Mouse (Mus musculus) adrenal gland, adult 18-20 months (tissue): ENCODE measurements around the gene Ide. TPM values are rescaled to one million over a fixed set of nuclear protein-coding genes. Genes with fewer than 3 reads are reported as not detected.

Experiments
- DNase-seq, 2 experiments: peaks; one replicate each; pipeline ENCODE4 v3.0.0; 2021 to 2022; ENCODE audit warnings: low spot score in 2 of 2
- long read RNA-seq, 2 experiments: library from polyadenylated mRNA; stranded (forward); transcript quantifications; one replicate each; pipeline ENCODE4 v2.0.0; 2021
- total RNA-seq, 2 experiments: library from RNA; stranded (reverse); gene quantifications; 1 replicate in 1 of 2; 2 replicates in 1 of 2; pipeline ENCODE4 v1.2.3; 2021

The Ide gene
- 100 to 1,000 TPM in 1 of 2 experiments, 10 to 100 TPM in 1; 82.3 to 110 TPM for total RNA-seq
- long read RNA-seq, experiment 1, full-length matches to known transcripts, result 49 of 71 reads
- long read RNA-seq, experiment 1, partial matches to known transcripts, result 13 of 71 reads
- long read RNA-seq, experiment 1, other reads (novel, unspliced or antisense), result 9 of 71 reads
- long read RNA-seq, experiment 2, full-length matches to known transcripts, result 42 of 73 reads
- long read RNA-seq, experiment 2, partial matches to known transcripts, result 16 of 73 reads
- long read RNA-seq, experiment 2, other reads (novel, unspliced or antisense), result 15 of 73 reads

GRCm38 (mm10) chr19:37337752-37338151, at the start of gene Ide:
Gene Ide (minus strand): TSS chr19:37337852.
- no peak for DNase-seq

- DNase-seq, result no peak
These were observed 48.5 kb upstream of the Ide start for GRCm38 (mm10) chr19:37386126-37386525.

GRCm38 (mm10) chr19:37378816-37379215, 41.2 kb upstream of the Ide start:
- DNase-seq, result no peak

GRCm38 (mm10) chr19:37377404-37377990, 39.8 kb upstream of the Ide start:
- no peak for DNase-seq

- DNase-seq, result no peak
These were observed 39.2 kb upstream of the Ide start for GRCm38 (mm10) chr19:37376841-37377240.

GRCm38 (mm10) chr19:37375755-37376615, 38.3 kb upstream of the Ide start, which contains the start of gene Kif11:
Gene Kif11 (plus strand): TSS chr19:37376403.
- DNase-seq, result peak; percentile 98 to 99

GRCm38 (mm10) chr19:37374941-37375754, 37.5 kb upstream of the Ide start:
- DNase-seq, result no peak

GRCm38 (mm10) chr19:37370356-37370755, 32.7 kb upstream of the Ide start:
- DNase-seq, result no peak

GRCm38 (mm10) chr19:37369921-37370320, 32.3 kb upstream of the Ide start:
- DNase-seq, result no peak

GRCm38 (mm10) chr19:37368990-37369389, 31.3 kb upstream of the Ide start:
- no peak for DNase-seq

GRCm38 (mm10) chr19:37363128-37363939, 25.7 kb upstream of the Ide start:
- DNase-seq, result no peak

GRCm38 (mm10) chr19:37362545-37362944, 24.9 kb upstream of the Ide start:
- no peak for DNase-seq

GRCm38 (mm10) chr19:37360044-37360443, 22.4 kb upstream of the Ide start:
- DNase-seq, result no peak

- DNase-seq, result no peak
These were observed 15.7 kb upstream of the Ide start for GRCm38 (mm10) chr19:37353331-37353730.

GRCm38 (mm10) chr19:37352756-37353155, 15.1 kb upstream of the Ide start:
- DNase-seq, result no peak

GRCm38 (mm10) chr19:37348952-37349351, 11.3 kb upstream of the Ide start:
- no peak for DNase-seq

- no peak for DNase-seq
These were observed 10.7 kb upstream of the Ide start for GRCm38 (mm10) chr19:37348331-37348730.

GRCm38 (mm10) chr19:37346258-37346657, 8.6 kb upstream of the Ide start:
- no peak for DNase-seq

GRCm38 (mm10) chr19:37343899-37344298, 6.2 kb upstream of the Ide start:
- no peak for DNase-seq

- DNase-seq, result no peak
These were observed 3.3 kb upstream of the Ide start for GRCm38 (mm10) chr19:37340931-37341330.
